Mouse (Mus musculus): ENCODE results near the gene Ddx50. TPM values are rescaled to one million over a fixed set of nuclear protein-coding genes. Genes with fewer than 3 reads are reported as not detected.

Ddx50 gene
- polyA plus RNA-seq (2012; ENCODE audit: low replicate concordance) = 41.4 and 59.3 TPM in 2 replicates

GRCm38 (mm10) chr10:62650881-62651810, at the start of gene Ddx50:
TSS of gene Ddx50 (minus strand) at chr10:62651218.

GRCm38 (mm10) chr10:62602177-62603040, 48.6 kb downstream of the Ddx50 start, which contains the start of gene Ddx21:
TSS of gene Ddx21 (minus strand) at chr10:62602281.

GRCm38 (mm10) chr10:62578338-62579100, 72.5 kb downstream of the Ddx50 start, which contains the start of gene Kif1bp:
TSS of gene Kif1bp (minus strand) at chr10:62578457.

Other genes with a start within 250 kb of the Ddx50 start
- 0.03 TPM in 1 of 2 replicates, not detected in the other for gene Hkdc1, start 228.7 kb downstream of the Ddx50 start, polyA plus RNA-seq (2012; ENCODE audit: low replicate concordance)
- not detected in 2 replicates for gene 4930507D05Rik, start 201.7 kb downstream of the Ddx50 start, polyA plus RNA-seq (2012; ENCODE audit: low replicate concordance)
- gene Supv3l1, start 201.5 kb downstream of the Ddx50 start, polyA plus RNA-seq (2012; ENCODE audit: low replicate concordance) = 9.8 and 19.9 TPM in 2 replicates
- gene Vps26a, start 164.4 kb downstream of the Ddx50 start, polyA plus RNA-seq (2012; ENCODE audit: low replicate concordance) = 4.1 and 15.5 TPM in 2 replicates
- gene Srgn, start 123.8 kb downstream of the Ddx50 start, polyA plus RNA-seq (2012; ENCODE audit: low replicate concordance) = 26.6 and 467 TPM in 2 replicates
- gene Kif1bp, start 72.8 kb downstream of the Ddx50 start, polyA plus RNA-seq (2012; ENCODE audit: low replicate concordance) = 8.6 and 13.2 TPM in 2 replicates
- gene Ddx21, start 48.9 kb downstream of the Ddx50 start, polyA plus RNA-seq (2012; ENCODE audit: low replicate concordance) = 43.2 and 49.2 TPM in 2 replicates
- gene Stox1, start 74.9 kb upstream of the Ddx50 start, polyA plus RNA-seq (2012; ENCODE audit: low replicate concordance) = 0.04 and 0.06 TPM in 2 replicates
- 2.2 and 13.8 TPM in 2 replicates for gene Ccar1, start 141.1 kb upstream of the Ddx50 start, polyA plus RNA-seq (2012; ENCODE audit: low replicate concordance)